Mouse (Mus musculus): ENCODE measurements around the gene Cyp2s1.
A peak's percentile ranks its signal among the peaks of the same experiment; 100 is the strongest.

Gene Cyp2s1

GRCm38 (mm10) chr7:25781321-25781936, 35.3 kb downstream of the Cyp2s1 start:
- DNase-seq, result peak; percentile 62

DNA sequence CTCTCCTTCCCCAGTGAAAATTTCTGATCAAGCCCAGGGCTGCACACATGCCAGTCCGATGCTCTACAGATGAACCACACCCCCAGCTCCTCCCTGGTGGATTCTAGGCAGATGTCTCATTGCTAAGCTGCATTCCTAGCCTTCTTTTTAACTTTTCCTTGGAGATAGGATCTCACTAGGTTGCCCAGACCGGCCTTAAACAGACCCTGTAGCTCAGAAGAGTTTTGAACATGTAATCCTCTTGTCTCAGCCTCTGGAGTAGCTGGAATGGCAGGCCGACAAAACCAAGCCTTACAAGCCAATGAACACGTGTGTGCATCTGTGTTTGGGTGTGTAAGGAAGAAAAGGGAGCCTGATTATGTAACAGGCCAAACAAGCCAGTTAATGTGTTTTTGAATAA, 36.0 kb downstream of the Cyp2s1 start:
- DNase-seq, result no peak

- no peak for DNase-seq
These were observed 36.7 kb downstream of the Cyp2s1 start for GRCm38 (mm10) chr7:25780021-25780420.

DNA sequence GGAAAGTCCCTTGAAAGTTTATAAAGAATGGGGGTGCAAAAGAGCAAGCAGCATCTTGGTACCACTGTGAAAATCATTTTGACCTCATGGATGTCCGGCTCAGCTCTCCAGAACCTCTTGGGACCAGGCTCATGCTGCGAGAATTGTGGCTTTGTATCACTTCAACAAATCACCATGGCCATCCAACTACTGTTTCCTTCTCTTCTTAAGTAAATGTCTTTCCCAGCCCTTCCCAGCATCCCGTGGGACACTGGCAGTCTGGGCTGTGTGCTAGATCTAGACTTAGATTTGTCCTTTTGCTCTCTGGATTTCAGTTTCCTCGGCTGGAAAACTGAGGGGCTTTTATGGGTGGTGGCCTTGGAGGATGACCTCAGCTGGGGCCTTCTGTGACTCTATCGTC, 48.5 kb downstream of the Cyp2s1 start:
- DNase-seq, result no peak

DNA sequence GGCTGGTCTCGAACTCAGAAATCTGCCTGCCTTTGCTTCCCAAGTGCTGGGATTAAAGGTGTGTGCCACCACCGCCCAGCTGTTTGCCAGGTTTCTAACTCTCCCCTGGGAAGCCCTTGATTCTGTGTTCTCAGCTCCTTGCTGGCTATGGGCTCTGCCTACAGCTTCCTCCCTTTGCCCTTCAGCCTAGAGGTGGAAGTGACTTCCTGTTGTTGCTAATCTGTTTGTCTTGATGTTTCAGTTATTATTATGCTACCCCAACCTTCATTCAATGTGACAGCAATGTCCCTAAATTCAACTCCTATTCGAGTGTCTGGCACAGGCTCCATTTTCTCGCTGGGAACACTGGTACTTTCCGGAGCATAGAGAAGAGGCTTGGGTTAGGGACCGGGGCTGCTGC, 50.6 kb downstream of the Cyp2s1 start:
- peak; percentile 23 for DNase-seq

GRCm38 (mm10) chr7:25764221-25764620, 52.5 kb downstream of the Cyp2s1 start:
- peak; percentile 48 for DNase-seq

GRCm38 (mm10) chr7:25763678-25764077, 53.0 kb downstream of the Cyp2s1 start:
- DNase-seq, result peak; percentile 39

DNA sequence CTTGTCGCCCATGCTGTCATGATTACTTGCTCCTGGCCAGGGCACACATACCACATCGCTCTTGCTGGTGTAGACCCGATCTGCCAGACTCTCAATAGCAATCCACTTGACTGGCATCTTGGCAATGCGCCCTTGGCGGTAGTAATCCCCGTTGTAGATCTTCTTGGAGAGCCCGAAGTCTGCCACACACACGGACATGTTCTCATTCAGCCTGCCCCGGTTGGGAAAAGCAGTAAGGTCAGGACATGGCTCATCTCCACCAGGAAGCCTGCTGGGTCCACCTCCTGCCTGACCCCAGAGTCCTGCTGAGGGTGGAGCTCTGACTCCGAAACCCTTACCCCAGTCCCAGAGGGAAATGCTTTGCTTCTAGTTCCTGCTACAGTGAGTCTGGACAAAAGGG, 55.4 kb downstream of the Cyp2s1 start:
- peak; percentile 44 for DNase-seq

- peak; percentile 96 for DNase-seq
These were observed 60.7 kb downstream of the Cyp2s1 start for GRCm38 (mm10) chr7:25756011-25756410.

DNA sequence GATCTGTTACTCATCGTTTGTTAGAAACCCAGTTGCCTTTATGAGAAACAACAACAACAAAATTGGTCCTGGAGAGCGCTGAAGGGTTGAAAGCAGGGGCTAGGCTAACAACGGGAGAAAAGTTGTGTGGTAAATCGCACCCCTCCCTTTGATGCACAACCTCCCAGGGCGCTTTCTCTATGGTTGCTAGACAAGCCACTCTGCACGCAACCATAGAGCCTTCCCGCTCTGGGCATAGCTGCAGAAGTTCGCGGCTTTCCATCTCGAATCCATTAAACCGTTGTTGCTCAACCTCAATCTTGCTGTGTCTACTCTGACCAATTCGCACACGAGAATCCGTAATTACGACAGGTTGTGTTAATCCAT, 61.3 kb downstream of the Cyp2s1 start:
- peak; percentile 78 for DNase-seq

DNA sequence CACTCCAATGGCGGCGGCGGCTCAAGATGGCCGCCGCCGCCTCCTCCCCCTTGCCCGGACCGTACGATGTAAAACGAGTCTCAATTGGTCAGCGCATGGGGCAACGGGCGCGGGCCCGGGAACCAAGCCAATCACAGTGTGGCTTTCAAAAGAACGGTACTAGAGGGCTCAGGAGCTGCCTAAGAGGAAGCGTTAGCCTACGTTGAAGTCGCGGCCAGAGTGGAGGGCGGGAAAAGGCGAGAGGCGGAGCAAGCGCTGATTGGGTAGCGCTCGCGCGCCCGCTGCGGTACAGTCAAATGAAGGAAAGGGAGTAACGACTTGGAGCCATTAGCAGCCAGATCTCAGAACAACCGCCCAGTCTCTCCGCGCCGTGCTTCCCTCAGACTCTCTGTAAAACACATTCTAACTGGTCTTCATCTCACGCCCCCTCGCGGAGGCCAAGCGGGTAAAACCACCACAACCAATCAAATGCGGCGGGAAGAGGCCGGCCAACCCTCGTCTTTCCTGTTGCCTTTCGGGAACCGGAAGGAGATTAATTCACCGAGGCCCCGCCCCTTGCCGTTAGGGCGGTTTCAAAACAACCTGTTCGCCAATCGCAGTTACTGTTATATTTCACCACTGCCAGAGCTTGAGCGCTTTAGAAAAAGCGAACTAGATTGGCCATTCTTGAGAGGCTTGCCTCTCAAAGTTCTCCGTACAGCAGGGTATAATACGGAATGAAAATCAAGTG, 61.8 kb downstream of the Cyp2s1 start, which contains the start of gene Hnrnpul1:
TSS of gene Hnrnpul1 (minus strand) at position 20 of the 730 bp plus-strand sequence.
- DNase-seq, result peak; percentile 99

- DNase-seq, result no peak
These were observed 62.3 kb downstream of the Cyp2s1 start for GRCm38 (mm10) chr7:25754439-25754737.

DNA sequence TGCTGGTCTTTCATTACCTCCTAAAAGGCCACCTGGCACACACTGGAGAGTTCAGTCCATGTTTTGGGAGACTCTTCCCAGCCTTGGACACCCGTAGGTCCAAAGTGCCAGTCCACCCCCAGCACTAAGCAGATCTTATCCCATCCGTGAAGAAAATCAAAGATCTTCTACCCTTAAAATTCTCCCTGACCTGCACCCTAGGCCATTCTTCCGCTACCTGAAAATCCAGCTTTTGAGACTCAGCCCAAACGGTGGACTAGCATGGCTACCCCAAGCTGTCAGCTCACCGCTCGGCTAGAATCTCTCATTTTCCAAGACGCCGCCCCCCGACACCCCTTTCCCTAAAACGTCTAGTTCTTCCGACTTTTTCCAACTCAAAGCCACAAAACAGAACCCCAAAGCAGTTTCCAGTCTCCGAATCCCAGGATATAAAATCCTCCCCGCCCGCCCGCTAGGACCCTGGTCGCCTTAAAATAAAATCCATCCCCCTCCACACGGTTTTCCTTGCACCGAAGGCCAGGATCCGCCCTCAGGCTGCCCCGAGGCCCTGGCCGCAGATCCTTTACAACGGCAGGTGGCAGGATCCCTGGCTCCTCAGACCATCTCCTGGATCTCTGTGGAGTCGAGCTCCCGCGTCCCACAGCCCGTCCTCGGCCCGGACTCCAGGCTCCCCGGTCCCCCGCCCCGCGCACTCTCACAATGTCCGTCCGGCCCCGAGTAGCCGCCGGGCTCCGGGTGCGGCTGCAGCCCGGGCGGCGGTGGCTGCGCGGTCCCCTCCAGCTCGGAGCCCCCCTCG, 62.9 kb downstream of the Cyp2s1 start:
- peak; percentile 65 for DNase-seq

- DNase-seq, result no peak
These were observed 63.6 kb downstream of the Cyp2s1 start for GRCm38 (mm10) chr7:25753076-25753475.
